Mouse (Mus musculus): ENCODE results near the gene C2cd4b. TPM values are rescaled to one million over a fixed set of nuclear protein-coding genes. Genes with fewer than 3 reads are reported as not detected.

Gene C2cd4b
- not detected in 4 replicates for total RNA-seq (2023; ENCODE audit: inconsistent age)

DNA sequence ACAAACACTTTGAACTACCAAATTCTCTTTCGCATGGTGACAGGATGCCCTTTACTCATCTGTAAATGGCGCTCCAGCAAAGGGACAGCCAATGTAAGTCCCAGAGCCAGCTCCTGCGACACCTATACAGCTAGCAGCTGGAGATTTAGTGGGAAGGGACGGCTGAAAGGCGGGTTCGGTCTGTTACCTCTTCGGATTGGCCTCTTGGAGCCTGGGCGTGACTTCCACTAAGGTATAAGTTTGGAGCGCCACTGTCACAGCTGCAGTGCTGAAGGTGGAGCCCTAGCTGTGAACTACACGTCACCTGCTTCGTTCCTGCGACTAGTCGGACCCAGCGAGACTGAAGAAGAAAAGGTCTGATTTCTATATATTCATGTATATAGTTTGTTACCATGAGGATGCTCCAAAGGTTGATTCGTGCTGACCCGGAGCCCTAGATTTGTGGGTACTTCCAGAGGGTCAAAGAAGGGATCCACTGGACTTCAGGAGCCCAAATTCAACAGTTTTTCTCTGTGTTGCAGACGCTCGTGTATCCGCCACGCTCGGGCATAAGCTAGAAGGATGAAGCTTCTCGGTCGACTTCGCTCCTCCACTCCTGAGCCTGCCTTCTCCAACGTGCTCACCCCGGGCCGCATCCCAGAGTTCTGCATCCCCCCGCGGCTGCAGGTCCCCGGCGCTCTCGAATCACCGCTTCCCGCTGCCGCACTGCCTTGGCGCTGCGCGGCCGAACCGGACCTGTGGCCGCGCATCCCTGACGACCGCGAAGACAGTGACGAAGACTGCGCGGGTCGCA, at the start of gene C2cd4b:
C2cd4b (plus strand) TSS at position 275 of the 793 bp plus-strand sequence.

Other genes with a start within 250 kb of the C2cd4b start
- gene Tln2, start 199.7 kb upstream of the C2cd4b start, total RNA-seq (2023; ENCODE audit: inconsistent age) = 0.21 to 0.93 TPM (median 0.28 TPM) in 4 replicates
- gene C2cd4a, start 72.9 kb downstream of the C2cd4b start, total RNA-seq (2023; ENCODE audit: inconsistent age) = not detected in 4 replicates
- 27.2 to 33.6 TPM (median 31.4 TPM) in 4 replicates for gene Vps13c, start 81.0 kb downstream of the C2cd4b start, total RNA-seq (2023; ENCODE audit: inconsistent age)

Data from B cell, adult (primary cell).